Mouse (Mus musculus) urinary bladder, postnatal 10 days (tissue): Measurements from ENCODE around the gene Trpm1.

ENCODE experiments used
- DNase-seq: peaks from one replicate; pipeline ENCODE4 v3.0.0; 2022; ENCODE audit warnings: low spot score

The Trpm1 gene

DNA sequence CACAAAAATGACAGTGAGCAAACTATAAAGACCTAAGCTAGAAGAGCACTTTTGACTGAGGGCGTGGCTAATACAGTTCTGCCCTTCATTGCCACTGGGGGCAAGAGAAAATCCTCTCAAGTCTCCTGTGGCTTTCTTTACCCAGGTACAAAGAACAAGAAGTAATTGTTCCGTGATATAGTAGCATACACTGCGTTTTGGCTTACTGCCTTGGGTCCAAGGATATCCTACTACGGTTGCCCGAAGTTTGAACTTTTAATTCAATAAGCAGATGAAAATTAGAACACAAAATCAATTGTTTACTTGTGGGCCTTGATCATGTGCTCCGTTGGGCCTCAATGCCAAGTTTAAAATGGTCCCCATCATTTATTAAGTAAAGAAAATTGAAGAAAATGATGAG is 136.8 kb downstream of the Trpm1 start:
- no peak for DNase-seq

GRCm38 (mm10) chr7:64291722-64292121 is 138.1 kb downstream of the Trpm1 start:
- no peak for DNase-seq

DNA sequence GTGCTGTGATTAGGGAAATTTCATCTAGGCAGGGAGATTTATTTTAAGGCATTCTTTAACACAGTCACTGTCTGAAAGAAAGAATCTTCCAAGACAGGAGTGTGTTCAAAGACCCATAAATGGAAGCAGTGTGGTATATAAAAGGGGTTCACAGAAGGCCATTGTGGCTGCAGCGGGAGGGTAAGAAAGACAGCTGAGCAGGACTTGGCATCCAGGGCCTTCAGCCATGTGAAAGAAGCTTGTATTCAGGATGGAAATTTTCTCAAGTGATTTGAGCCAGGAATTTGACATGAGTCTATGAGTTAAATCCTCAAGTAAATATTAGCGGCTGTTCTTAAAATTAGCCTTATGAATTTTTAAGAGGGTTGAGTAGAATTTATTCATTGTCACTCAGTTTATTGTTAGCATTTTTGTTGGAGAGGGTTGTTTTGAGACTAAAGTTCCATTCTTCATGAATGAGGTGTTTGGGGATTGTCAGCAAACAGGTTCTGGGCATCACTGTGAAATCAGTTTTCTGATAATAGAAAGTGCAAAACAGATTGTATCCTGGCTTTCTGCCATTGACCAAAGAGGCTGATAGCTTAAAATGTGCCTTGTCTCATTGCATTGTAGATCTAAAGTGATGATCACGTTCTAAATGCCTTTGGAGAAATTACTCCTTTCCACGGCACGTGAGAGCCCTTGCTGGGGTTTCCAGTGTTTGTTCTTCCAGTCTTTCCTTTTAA is 142.8 kb downstream of the Trpm1 start:
- DNase-seq = no peak

GRCm38 (mm10) chr7:64310241-64310640 is 156.6 kb downstream of the Trpm1 start:
- no peak for DNase-seq

- no peak for DNase-seq
Measured at GRCm38 (mm10) chr7:64310756-64311155, 157.1 kb downstream of the Trpm1 start.

- no peak for DNase-seq
Measured at GRCm38 (mm10) chr7:64312811-64313210, 159.2 kb downstream of the Trpm1 start.
